Mouse (Mus musculus) retina, embryonic 14.5 days (tissue): ENCODE results near the gene Rpl3.

Experiments
- DNase-seq: peaks from one replicate; pipeline ENCODE4 v3.0.0-alpha.2; 2015; ENCODE audit warnings: low spot score

Rpl3 gene

DNA sequence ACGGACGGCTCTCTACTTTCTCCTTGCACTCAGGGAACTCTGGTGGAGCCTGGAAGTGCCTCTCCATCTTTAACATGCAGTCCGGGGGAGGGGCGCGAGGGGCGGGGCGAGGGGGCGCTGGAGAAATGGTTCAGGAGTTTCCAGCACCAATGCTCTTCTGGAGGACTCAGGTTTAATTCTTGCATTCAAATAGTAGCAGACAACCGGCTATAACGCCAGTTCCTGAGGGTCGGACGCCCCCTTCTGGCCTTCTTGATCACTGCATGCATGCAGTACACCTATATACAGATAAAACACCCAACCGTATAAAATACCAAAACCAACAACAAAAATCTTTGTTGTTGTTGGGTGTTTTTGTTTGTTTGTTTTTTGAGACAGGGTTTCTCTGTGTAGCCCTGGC, 26.3 kb downstream of the Rpl3 start:
- DNase-seq: peak; percentile 58

- no peak for DNase-seq
Observed at GRCm38 (mm10) chr15:80064965-80065364, 26.7 kb downstream of the Rpl3 start.

DNA sequence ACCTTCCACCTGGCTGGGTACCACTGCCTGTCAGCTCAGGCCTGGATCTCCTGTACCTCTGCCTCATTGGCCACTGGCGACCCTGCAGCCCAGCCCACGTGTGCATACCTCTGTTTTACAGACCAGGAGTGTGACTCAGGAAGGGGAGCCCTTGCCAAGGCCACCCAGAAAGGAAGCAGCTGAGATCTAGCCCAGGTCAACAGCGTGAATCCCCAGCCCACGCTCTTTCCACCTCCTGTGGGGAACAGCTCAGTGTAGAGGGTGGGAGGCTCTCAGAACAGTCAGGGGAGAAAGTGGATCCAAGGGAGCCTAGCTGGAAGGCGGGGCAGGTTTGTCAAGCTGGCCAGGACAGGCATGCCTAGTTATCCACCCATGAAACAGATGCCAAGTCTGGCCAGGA, 28.8 kb downstream of the Rpl3 start:
- DNase-seq: no peak

GRCm38 (mm10) chr15:80062339-80062738, 29.3 kb downstream of the Rpl3 start:
- DNase-seq: no peak

DNA sequence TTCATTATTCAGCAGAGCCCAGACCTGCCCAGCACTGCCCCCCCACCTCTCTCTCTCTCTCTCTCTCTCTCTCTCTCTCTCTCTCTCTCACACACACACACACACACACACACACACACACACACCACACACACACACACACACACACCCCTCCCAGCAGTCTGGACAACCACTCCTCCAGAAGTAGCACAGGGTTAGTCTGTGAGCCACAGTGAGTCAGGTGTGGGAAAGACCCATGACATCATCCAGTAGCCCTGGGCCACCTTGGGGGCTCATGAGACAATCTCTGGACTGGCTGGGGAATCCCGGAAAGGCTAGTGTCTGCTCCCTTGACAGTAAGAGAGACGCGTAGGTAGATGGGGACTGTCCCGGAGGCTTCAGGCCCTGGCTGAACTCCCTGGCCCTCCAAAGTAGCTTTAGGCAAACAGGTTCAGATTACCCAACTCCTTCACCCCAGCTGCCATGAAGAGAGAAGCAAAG, 30.6 kb downstream of the Rpl3 start:
- DNase-seq: no peak

- no peak for DNase-seq
Observed at GRCm38 (mm10) chr15:80060356-80061070, 31.2 kb downstream of the Rpl3 start.

DNA sequence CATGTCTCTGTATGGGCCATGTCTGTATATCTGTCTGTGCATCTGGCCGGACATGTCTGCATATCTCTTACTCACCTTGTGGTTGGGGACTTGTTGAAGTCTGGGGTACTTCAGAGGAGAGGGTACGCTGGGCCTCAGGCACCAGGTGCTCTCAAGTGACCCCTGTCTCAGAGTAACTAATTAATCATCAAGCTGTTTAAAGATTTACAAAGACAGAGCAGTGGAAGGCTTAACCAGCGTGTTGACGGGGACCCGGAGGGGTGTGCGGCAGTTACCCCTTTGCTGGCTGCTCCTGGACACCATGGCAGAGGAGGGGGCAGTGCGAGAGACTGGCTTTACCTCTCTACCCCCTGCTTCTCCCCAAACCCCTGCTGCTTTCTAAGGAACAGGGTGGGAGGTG, 32.1 kb downstream of the Rpl3 start:
- no peak for DNase-seq

- no peak for DNase-seq
Observed at GRCm38 (mm10) chr15:80058151-80058550, 33.5 kb downstream of the Rpl3 start.

- DNase-seq: no peak
Observed at GRCm38 (mm10) chr15:80054034-80054710, 37.5 kb downstream of the Rpl3 start.

GRCm38 (mm10) chr15:80053381-80054033, 38.2 kb downstream of the Rpl3 start:
- DNase-seq: no peak

GRCm38 (mm10) chr15:80051782-80052181, 39.9 kb downstream of the Rpl3 start:
- DNase-seq: no peak

GRCm38 (mm10) chr15:80051092-80051761, 40.4 kb downstream of the Rpl3 start:
- no peak for DNase-seq

DNA sequence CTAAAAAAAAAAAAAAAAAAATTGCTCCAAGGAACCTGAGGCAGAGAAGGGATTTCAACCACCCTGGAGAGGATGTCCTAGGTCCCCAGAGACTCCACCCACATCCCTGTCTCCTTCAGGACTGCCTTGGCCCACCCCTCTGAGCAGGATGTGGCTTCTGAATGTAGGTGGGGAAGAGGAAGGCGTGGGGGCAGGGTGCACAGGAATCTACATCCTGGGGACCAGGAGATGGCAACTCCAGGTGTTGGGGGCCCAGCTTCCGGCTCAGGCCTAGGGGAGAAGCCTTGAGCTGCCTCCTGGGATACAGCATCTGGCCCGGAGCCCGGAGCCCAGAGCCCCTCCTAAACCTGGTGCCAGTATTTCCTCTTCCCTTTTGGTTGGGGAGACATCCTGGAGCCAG, 41.6 kb downstream of the Rpl3 start:
- no peak for DNase-seq

DNA sequence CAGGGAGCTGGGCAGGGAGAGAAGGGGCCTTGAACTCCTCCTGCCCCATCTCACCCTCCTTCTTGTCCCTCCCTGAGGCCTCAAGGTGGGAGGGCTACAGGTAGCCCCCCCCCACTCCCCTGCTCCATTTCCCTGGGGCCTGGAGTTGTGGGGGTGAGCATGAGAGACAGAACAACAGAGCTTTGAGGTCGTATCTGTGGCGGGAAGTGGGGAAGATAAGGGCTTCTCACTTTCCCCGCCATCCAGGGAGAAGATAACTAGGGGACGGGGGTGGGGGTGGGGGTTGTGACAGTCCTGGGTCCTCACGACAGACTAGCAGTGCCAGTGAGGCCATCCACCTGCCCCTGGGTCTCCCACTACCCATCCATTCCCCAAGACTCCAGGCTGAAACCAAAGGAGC, 43.7 kb downstream of the Rpl3 start:
- DNase-seq: no peak

- DNase-seq: no peak
Observed at GRCm38 (mm10) chr15:80047242-80047641, 44.4 kb downstream of the Rpl3 start.

- peak; percentile 8 for DNase-seq
Observed at GRCm38 (mm10) chr15:80045749-80046148, 45.9 kb downstream of the Rpl3 start.

DNA sequence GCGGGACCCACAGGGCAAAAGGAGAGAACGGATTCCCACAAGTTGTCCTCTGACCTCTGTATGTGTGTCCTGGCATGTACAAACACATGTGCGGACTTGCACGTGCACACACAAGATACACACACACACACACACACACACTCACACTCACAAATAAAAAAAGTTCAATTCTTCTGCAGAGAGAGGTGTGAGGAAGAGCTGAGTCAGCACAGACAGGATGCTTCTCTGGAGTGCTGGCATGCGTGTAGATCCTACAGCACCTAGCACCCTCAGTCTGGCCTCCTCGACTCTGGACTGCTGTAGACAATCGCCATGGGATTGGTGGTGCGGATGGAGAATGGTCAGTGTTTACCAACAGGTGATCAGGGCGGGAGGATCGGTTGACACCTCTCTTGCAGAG, 47.4 kb downstream of the Rpl3 start:
- DNase-seq: no peak

GRCm38 (mm10) chr15:80042152-80042551, 49.5 kb downstream of the Rpl3 start:
- DNase-seq: no peak

DNA sequence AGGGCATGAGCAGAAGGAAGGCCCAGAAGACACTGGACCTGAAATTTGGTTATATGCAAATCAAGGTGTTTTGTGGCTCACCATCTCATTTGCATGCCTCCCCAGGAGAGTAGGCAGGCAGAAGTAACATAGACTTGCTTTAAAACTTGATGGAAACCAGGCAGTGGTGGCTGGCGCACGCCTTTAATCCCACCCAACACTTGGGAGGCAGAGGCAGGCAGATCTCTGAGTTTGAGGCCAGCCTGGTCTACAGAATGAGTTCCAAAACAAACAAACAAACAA, 53.6 kb downstream of the Rpl3 start:
- DNase-seq: no peak

GRCm38 (mm10) chr15:80037255-80038109, 54.2 kb downstream of the Rpl3 start:
- DNase-seq: no peak

DNA sequence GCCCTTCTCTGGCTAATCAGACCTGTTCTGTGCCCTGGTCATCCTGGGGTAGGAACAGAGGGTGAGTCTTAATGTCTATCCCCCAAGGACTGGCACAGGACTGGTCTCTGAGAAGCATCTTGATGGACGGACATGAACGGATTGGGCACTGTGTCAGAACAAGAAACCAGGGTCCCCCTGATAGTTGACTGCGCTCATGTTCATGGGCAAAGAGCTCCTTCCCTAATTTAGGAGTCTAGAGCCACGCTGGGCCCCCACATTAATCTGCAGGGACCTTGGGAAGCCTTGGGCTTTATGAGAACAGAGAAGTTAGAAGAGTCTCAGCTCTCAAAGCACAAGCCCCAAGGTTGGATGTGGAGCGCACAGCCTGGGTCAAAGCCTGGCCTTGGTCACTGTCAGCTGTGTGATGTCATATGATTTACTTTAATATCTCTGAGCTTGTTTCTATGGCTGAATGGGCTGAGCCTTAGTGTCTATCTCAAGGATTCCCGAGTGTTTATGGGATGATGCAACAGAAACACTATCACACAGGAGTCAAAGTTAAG, 56.3 kb downstream of the Rpl3 start:
- no peak for DNase-seq

GRCm38 (mm10) chr15:80034913-80035312, 56.8 kb downstream of the Rpl3 start:
- no peak for DNase-seq
